ENCODE assay signal across 21 mouse cellular contexts in the genomic region with DNA sequence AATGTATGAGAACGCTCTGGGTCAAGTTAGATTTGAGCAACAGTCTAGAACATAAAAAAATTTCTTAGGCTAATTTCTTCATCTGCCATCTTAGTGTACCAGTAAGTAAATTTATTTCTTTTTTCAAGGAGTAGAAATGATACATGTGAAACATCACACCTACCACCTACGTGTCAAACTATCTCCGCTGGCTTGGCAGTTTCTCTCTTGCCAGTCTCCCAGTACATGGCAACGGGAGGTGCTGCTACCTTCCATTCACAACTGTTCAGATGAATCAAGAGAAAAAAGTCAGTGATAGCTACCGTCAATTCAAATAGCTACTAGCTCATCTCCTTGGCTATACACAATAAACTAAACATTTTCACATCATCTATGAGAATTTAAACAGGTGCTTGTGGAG.
"Had no signal": no experiment of that assay in that cellular context is flagged by ENCODE, and none has a peak within 500 bp of the region (broad histone marks: within the 10 kb centered on the region; RNA-seq: fewer than 3 reads in every experiment).

No protein-coding gene starts in this region.

- ATAC-seq: forebrain, embryonic 13.5 days; forebrain, embryonic 14.5 days; forebrain, embryonic 15.5 days; forebrain, embryonic 16.5 days; forebrain, postnatal 0 days had no signal

- DNase-seq: cerebellum, adult 8-10 months; cerebellum, adult 9-10 months; cerebellum, adult 9-11 months; cerebellum, postnatal 10 days; cerebellum, postnatal 14 days; cerebellum, postnatal 25 days; cerebellum, postnatal 36 days; embryo, embryonic 11 days; forebrain, postnatal 0 days; gastrocnemius, adult 2 months; gastrocnemius, postnatal 10 days; gastrocnemius, postnatal 14 days; gastrocnemius, postnatal 25 days; gastrocnemius, postnatal 36 days; heart, adult 11 months; heart, adult 18-20 months; heart, adult 2 months had no signal
